Mouse (Mus musculus) left cerebral cortex, adult 11 months (tissue): ENCODE results near the gene Fcrl5.
"Not testable (repeated sequence)": the region's sequence is repeated elsewhere in the genome, so short reads cannot be mapped to it uniquely, and the experiment has no call there.

Experiments
- DNase-seq: peaks from one replicate; pipeline ENCODE4 v3.0.0; 2022; ENCODE audit warnings: low spot score

Gene Fcrl5

DNA sequence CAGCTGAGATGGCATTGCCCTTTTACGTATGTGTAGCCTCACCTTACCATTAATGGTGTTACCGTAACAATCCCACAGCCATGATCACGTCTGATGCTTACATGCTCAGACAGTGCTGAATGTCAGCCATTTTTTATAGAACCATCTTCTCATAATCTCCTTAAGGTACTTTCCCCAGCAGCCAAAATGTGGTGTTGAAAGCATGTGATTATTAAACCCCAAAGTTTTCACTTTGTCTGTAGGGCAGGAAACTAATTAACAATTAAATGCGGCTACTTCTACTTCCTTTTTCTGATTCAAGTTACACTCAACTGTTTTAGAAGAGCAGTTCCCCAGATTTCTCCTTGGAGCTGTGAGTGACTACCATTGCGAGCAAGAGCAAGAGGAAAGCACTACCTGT, at the start of gene Fcrl5:
TSS of gene Fcrl5 (plus strand) at position 295 of the 400 bp plus-strand sequence.
- DNase-seq: no peak

DNA sequence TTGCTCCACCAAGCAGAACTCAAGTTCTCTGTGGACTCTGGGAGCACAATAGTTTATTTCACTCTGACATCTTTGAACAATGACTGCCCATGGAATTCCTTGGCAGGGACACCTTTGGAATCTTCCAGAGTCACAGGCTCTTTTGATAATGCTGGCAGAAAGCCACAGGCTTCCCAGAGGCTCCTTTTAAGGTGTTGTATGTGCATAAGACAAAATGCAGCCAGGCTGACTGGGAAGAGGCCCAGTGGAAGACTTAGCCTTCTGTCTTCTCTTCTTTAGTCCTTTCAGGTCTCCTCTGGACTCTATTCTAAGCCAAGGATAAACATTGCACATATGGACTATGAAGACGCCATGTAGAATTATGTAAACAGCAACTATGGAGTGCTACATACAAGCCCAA, 44.6 kb upstream of the Fcrl5 start:
- DNase-seq: no peak

DNA sequence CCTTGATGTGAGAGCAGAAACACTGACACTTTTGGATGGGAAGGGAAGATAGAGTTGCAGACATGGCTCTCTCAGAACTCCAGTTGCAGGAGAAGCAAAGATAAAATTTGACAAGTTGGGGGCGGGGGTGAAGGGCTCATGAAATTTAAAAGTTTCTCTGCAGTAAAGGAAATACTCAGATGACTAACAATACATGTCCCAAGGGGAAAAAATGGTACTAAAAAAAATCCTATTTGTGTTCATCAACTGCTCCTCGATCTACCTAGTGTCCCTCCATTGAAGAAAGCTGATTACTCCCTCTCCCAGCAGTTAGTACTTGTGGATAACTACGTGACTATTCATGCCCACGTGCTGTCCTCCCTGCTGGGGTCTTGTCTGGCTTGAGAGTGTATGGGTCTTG, 36.8 kb upstream of the Fcrl5 start:
- DNase-seq: no peak

DNA sequence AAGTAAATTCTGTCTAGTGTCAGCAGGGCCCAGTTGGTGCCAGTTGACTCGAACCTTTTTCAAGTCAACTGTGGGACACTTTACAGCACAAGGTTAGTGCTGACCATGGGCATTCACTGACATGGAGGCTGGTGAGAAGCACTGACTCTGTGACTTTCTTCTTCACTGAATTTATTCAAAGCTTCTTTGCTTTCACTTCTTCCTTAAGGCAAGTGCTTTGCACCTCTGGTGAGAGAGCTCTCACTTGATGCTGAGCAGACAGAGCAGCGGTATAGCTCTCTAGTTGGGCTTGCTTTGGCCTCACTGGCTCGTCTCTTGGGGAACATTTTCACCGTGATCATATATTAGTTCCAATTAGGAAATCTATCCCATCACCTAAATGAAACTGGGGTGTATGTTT, 35.7 kb upstream of the Fcrl5 start:
- DNase-seq: no peak

DNA sequence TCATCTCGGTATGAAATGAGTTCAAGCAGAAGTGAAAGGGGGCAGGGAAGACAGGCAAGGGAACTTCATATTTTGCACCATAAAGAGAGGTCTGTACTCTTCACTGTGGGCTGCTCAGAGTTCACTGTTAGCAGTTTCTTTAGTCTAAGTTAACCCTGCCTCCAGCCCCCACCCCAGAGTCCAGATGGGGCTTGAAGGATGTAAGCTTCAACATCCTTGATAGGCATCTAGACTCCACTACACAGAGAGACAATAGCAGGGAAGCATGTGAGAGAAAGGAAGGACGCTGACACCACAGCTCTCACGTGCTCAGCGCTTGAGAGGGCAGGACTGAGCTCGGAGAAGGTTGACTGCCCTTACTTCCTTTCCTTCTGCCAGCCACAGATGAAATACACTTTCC, 34.3 kb upstream of the Fcrl5 start:
- no peak for DNase-seq

DNA sequence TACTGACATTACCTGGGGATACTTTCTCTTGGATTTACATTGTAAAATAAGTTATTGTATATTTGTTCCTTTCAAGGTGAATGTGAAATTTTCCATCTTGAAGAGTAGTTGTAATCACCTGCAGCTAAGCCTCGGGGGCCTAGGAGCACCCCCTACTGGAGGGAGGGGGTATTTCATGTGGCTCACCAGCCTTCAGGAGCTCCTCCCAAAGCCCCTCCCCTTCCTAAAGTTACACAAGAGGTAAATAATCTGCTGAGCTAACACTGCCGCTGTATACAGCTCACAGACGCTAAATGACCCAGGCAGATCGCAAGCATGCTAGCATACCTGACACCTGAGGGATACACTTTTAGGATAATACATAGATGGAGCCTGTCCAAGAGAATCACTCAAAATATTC, 27.4 kb upstream of the Fcrl5 start:
- DNase-seq: no peak

DNA sequence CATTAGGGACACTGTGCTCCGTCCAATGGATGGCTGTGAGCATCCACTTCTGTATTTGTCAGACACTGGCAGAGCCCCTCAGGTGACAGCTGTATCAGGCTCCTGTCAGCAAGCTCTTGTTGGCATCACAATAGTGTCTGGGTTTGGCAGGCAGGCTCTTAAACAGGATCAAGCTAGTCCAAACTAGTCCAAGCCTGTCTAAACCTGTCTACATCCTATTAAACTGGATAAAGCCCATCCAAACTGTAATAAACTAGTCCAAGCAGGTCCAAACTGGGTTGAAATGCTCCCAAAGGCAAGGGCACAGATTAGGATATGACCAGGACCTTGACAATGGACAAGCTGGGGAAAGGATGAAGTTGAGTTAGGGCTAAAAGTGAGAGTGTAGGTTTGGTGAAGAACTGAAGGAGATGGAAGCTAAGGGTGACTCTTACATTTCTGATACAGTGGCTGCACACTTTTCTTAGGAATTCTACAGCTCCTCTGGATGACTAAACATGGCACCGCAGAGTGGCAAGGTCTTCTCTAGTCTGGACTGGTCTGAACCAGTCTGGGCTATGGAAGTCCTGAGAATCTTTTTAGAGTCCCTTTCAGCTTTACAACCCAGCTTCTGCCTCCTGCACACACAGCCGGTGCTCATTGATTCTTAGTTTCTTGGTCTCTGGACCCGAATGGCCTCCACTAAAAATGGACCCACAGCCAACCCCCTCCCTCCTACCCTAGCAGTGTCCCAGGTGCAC, 26.2 kb upstream of the Fcrl5 start:
- no peak for DNase-seq

DNA sequence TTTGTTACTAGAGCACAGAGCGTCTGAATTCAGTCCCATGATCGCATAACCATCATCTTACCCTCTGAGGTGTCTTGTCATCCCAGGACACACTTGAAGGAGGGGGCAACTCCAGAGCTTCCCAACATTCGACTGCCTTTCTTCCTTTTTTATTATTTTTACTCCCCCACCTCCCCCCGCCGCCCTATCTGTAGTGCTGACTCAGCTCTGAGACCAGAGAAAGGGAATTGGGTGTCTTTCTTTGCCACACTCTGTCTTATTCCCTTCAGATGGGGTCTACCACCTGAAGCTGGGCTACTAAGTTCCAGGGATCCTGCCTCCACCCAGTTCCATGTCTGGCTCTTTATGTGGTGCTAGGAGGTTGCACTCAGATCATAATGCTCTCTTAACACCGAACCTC, 25.0 kb upstream of the Fcrl5 start:
- DNase-seq: no peak

DNA sequence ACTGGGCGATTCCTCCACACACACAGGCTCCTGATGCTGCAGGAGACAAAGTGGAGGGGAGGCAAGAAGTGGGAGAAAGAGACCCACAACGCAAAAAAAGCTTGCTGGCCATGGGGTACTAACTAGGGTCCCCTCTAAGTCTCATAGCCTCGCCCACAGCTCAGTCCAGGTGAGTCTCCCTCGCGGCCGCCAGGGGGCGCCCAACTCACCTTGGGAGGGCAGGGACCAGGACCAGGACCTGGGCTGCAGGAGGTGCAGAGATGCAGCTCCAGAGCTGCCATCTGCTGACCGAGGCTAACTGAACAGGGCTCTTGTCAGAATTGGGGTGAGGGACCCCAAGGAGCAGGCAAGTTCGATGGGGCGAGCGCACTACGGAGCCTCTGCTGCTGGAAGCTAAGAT, 24.4 kb upstream of the Fcrl5 start:
- DNase-seq: peak; percentile 4

DNA sequence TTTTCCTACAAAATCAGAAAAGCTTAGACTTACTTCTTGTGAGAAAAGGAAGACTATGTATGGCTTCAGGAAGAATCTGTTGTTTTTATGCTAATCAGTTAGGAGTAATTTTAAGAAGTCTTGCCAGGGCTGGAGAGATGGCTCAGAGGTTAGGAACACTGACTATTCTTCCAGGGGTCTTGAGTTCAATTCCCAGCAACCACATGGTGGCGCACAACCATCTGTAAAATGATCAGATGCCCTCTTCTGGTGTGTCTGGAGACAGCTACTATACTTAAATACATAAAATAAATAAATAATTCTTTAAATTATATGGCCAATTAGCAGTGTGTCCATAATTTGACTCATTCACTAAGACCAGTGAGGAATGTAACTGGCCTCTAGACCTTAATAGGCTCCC, 14.9 kb upstream of the Fcrl5 start:
- no peak for DNase-seq

DNA sequence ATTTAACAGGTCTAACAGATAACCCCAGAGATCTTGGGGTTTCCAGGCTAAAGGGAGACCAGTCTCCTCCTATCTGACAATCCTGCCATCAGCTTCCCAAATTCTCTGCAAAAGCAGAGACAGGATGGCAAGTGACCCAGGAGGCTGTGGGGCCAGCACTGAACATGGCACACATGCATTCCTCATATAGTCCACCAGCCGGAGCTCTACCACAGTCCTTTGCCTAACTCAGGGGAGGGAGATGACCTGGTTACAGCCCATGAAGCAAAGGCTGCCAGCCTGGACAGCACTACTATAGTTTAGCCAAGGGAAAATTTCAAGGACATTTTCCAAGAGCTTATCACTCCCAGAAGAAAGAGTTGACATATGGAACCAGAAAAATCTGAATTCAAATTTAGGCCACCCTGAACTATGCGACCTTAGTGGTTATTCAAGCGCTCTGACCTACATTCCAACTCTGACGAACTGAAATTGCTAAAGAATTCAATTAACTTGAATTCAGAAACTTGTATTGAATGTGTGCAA, 13.1 kb upstream of the Fcrl5 start:
- DNase-seq: no peak

DNA sequence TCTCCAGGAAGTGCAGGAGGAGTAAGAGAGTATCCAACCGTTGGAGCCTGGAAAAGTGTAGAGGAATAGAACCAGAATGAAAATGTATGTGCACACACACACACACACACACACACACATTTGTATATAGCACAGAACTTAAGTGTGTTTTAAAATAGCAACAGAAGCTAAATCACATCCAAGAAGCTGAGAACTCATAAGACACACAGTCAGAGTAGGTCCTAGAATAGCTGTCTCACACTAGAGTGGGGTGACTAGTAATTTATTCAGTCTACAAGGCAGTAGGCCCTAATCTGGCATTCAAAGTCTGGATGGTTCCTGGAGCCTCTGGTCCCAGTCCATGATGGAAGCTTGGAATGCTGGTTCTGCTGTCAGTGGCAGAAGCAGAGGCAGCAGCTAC, 5.0 kb downstream of the Fcrl5 start:
- no peak for DNase-seq

DNA sequence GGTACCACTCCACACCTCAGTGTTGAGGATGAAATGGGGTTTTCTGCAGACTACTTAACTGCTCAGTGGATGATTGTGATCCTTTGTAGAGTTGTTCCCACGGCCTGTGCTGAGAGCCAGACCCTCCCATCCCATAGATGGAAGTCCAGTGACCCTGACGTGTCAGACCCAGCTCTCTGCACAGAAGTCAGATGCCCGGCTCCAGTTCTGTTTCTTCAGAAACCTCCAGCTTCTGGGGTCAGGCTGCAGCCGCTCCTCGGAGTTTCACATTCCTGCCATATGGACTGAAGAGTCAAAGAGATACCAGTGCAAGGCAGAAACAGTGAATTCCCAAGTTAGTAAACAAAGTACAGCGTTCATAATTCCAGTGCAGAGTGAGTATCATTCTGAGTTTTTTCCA, 8.4 kb downstream of the Fcrl5 start:
- DNase-seq: no peak

DNA sequence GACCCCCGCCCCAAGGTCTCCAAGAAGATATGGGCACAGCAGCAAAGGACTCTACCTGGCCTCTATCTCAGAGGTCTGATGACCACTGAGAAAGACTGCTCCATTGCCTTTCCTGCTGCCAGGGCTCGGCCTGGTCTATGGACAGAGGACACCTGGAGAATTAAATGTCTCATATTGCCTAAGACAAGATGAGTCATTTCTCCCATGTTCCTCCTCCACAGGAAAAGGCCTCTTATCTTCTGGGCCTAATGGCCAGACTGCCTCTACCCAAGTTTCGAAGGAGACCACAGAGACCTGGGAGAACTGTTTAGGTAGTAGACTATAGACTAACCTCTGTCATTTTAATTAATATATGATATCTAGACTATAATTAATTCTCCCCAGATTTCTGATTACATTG, 29.9 kb downstream of the Fcrl5 start:
- DNase-seq: no peak

DNA sequence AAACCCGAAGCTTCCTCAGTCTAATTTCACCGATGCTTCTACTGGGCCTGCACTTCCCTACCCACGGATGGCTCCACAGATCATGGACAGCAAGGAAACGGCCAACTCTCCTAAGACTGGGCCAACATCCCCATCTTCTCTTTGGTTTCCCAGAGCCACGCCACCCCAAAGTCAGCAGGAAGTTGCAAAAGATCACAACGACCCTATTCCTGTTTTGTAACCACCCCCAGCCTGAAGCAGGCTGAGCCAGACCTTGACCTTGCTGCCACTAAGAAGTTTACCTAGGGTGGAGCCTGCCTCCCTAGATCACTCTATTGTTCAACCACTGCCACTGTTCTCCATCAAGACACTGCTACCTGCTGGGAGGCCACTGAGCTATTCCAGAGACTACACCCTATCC, 31.4 kb downstream of the Fcrl5 start:
- no peak for DNase-seq

DNA sequence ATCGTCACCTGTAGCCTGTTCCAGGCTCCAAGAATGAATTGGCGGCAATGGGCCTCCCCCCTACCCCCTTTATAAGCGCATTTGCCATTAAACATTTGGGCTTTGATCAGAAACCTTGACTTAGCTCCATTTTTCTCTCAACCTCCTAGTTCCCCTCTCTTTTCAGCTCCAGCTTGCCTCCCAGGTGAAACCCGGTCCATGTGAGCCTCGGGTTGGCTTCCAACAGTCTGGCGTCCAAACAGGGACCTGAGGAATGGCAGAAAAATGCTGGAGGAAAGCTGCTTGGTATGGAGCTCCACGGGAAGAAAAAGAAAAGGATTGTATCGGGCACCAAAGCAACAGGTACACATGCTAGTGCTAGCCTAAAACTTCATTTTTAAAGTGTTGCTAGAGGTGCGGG, 31.8 kb downstream of the Fcrl5 start:
- DNase-seq: no peak

DNA sequence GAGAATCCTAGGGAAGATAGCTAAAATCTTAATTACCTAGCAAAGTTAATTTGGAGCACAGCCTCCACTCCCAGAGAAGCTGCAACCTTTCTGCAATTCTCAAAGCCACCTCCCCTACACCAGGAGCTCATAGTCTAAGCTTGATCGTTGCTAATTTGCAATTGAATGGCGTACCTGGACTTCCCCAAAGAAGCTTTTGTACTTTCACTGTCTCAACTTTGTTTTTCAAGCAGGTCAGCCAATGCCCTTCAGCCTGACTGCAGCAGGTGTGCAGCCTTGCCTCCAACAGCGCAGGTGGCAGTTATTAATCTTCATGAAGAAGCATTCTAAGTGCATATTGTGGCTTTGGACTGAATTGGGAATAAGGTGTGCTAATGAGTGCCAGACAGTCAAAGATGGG, 42.4 kb downstream of the Fcrl5 start:
- not testable (repeated sequence) for DNase-seq

DNA sequence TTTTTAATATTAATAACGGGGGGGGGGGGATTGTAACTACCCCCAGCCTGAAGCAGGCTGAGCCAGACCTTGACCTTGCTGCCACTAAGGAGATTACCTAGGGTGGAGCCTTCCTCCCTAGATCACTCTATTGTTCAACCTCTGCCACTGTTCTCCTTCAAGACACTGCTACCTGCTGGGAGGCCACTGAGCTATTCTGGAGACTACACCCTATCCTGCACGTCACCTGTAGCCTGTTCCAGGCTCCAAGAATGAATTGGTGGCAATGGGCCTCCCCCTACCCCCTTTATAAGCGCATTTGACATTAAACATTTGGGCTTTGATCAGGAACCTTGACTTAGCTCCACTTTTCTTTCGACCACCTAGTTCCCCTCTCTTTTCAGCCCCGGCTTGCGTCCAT, 43.0 kb downstream of the Fcrl5 start:
- DNase-seq: not testable (repeated sequence)

DNA sequence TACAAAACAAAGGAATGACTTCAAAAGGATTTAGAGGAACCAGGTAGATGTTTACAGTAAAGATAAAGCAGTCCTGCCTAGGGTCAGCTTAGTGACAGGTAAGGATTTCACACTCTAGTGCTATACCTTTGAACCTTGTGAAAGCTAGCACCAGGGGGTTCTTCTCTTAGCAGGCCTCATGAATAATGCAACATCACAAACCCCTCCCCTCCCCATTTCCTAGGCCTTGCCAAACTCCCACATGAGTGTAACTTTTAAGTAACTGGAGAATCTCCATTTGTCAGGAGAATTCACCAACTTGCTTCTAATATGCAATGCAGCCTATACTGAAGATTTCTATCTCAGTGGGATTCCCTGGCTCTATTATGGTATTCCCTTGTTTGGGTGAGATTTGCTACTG, 43.7 kb downstream of the Fcrl5 start:
- not testable (repeated sequence) for DNase-seq

DNA sequence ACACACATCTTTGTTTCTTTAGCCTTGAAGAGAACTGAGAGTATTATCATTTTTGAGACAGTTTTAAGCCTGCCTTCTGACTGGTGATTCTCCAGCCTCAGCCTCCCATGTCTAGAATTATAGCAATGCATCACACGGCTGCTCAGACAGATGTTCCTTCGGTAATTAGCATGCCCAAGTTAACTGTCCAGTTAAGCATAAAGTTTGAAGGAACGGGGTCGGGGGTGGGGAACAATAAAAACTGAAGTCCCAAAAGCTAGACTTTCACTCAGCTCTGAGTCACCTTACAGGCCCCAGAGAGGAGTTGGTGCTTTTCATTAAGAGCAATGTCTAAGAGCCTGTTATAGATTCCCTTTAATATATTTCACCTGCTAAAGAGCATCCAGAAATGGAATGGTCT, 51.8 kb downstream of the Fcrl5 start:
- DNase-seq: no peak

DNA sequence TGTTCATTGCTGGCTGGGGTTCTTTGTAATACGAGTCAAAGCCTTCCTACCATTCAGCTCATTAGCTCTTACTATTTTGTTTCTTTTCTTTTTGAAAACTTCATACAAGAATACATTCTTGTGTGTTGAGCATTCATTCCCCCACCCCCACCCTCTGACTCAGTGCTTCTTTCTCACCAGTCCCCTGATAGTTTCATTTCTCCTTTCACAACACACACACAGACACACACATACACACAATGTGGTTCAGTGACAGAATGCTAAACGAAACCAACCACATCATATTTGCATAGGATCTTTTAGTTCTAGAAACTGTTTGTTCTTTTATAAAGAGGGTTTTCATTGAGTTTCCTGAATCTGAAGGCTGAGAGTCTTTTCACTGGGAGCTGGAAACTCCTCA, 52.3 kb downstream of the Fcrl5 start:
- no peak for DNase-seq

DNA sequence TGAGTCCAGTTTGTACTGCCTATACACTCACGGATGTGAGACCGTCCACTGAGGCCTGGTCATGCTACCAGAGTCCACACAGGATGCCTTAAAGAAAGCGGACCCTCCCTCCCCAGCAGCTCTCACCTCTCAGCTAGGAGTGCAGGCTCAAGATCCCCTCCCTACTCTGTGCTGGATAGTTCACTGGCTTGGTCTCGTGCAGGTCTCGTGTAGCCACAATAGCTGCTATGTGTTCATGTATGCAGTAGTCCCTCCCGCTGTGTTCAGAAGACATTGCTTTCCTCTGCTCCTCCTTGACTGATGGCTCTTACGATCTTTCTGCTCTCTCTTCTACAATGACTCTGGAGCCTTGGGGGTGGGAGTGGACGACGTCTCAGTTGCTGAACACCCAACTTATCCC, 62.7 kb downstream of the Fcrl5 start:
- DNase-seq: no peak

DNA sequence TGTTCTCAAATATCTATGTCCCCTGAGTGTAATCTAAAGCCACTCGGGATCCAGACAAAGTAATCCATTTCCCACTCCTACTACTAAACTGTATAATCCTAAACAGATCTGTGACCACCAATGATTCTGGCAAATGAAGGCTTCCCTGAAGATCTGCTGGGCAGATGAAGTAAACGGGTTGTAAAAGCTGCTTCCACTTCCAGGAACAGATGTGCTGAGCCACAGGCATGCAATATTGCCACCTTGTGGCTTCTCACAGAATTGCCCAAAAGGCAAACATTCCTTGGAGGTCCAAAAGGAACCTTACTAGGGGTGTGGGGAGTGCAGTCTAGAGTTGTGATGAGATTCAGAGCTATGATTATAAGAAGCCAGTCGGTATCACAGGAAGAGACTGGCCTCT, 63.5 kb downstream of the Fcrl5 start:
- DNase-seq: peak; percentile 58
